Mouse (Mus musculus): ENCODE measurements around the gene Gm21149.
"Not testable (repeated sequence)": the region's sequence is repeated elsewhere in the genome, so short reads cannot be mapped to it uniquely, and the experiment has no call there.

The Gm21149 gene

GRCm38 (mm10) chr5:15461613-15462012 is 14.7 kb downstream of the Gm21149 start:
- not testable (repeated sequence) for DNase-seq

DNA sequence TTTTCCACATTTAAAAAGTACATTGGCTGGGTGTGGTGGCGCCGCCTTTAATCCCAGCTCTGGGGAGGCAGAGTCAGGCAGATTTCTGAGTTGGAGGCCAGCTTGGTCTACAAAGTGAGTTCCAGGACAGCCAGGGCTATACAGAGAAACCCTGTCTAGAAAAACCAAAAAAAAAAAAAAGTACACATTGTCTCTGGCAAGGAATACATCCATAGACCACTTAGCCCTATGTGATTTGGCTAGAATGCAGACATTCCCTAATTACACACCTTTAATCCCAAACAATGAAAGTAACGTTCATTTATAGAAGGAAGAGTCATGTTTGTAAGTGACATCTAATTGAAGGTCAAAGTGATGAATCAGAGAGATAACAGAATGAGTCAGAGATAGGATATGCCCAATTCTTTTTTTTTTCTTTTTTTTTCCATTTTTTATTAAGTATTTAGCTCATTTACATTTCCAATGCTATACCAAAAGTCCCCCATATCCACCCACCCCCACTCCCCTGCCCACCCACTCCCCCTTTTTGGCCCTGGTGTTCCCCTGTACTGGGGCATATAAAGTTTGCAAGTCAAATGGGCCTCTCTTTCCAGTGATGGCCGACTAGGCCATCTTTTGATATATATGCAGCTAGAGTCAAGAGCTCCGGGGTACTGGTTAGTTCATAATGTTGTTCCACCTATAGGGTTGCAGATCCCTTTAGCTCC is 18.3 kb downstream of the Gm21149 start:
- not testable (repeated sequence) for DNase-seq
